Mouse (Mus musculus): Measurements from ENCODE around the gene Nrros. TPM values are rescaled to one million over a fixed set of nuclear protein-coding genes. Genes with fewer than 3 reads are reported as not detected.

Nrros gene
- total RNA-seq, 2 experiments from 2014 or later: 7.9 to 8.9 TPM

Other genes starting within 250 kb of the Nrros start
- gene Pigz, start 231.7 kb downstream of the Nrros start, total RNA-seq (2021): 10 to 100 TPM; 23.3 to 25.1 TPM
- gene 0610012G03Rik, start 217.1 kb downstream of the Nrros start, total RNA-seq (2021): 10 to 100 TPM; 45.3 to 47.3 TPM
- 10 to 100 TPM; 50.9 to 53.8 TPM for gene Ncbp2, start 217.1 kb downstream of the Nrros start, total RNA-seq (2021)
- gene Senp5, start 162.3 kb downstream of the Nrros start, total RNA-seq (2021): 10 to 100 TPM; 45.1 to 46.0 TPM
- 10 to 100 TPM; 25.6 to 26.0 TPM for gene Pak2, start 86.3 kb downstream of the Nrros start, total RNA-seq (2021)
- gene Pigx, start 65.9 kb downstream of the Nrros start, total RNA-seq (2021): 10 to 100 TPM; 23.9 to 27.1 TPM
- gene Cep19, start 65.8 kb downstream of the Nrros start, total RNA-seq (2021): 10 to 100 TPM; 74.3 to 74.5 TPM
- not detected for gene Bex6, start 14.2 kb upstream of the Nrros start, total RNA-seq (2021)
- 10 to 100 TPM; 46.8 to 49.6 TPM for gene Fbxo45, start 81.6 kb upstream of the Nrros start, total RNA-seq (2021)
- gene Wdr53, start 81.6 kb upstream of the Nrros start, total RNA-seq (2021): 10 to 100 TPM; 11.8 to 12.6 TPM
- gene Smco1, start 105.9 kb upstream of the Nrros start, total RNA-seq (2021): under 1 TPM in 1 of 2 experiments, not detected in 1; 0.50 TPM
- 10 to 100 TPM; 27.7 TPM for gene Rnf168, start 111.9 kb upstream of the Nrros start, total RNA-seq (2021)
- gene Ubxn7, start 166.7 kb upstream of the Nrros start, total RNA-seq (2021): 10 to 100 TPM; 46.8 to 50.1 TPM
- gene Tm4sf19, start 234.9 kb upstream of the Nrros start, total RNA-seq (2021): under 1 TPM in 1 of 2 experiments, not detected in 1; 0.27 TPM